Comparison of ENCODE assay signal across 7 mouse cellular contexts in genomic region chr3:143100810-143101645, GRCm38 (mm10).
A peak's percentile ranks its signal among the peaks of the same experiment; 100 is the strongest.
DNase-seq lines count a peak whose midpoint lies in the region; ATAC-seq and TF ChIP-seq lines count a peak whose summit lies in the region.

No protein-coding gene starts in this region.

- DNase-seq in lung, embryonic 14.5 days, result peak; percentile 61
- no peak for DNase-seq in lung, adult 18-20 months
- peak; percentile 45 for DNase-seq in embryo, embryonic 9.5 days (ENCODE audit: extremely low spot score)
- DNase-seq in heart, postnatal 10 days, result peak; percentile 13 to 14
- DNase-seq in neural tube, embryonic 11.5 days (ENCODE audit: low spot score), result peak; percentile 76
- no peak for DNase-seq in ovary, postnatal 14 days (ENCODE audit: low spot score)

- no peak overlapping the region for H3K27ac ChIP-seq in lung, embryonic 14.5 days (ENCODE audit: low read depth)
- H3K27ac ChIP-seq in limb, embryonic 13.5 days, result no peak overlapping the region
- no peak overlapping the region for H3K27ac ChIP-seq in neural tube, embryonic 11.5 days (ENCODE audit: low read depth, low read length)

- peak overlapping the region; percentile 58 for H3K9ac ChIP-seq in lung, embryonic 14.5 days
- peak overlapping the region; percentile 62 for H3K9ac ChIP-seq in limb, embryonic 13.5 days
- peak overlapping the region; percentile 67 for H3K9ac ChIP-seq in neural tube, embryonic 11.5 days (ENCODE audit: low read length)

- no peak for TF ChIP-seq CTCF in lung, embryonic 14.5 days (IDR thresholded peaks at IDR 0.05; ENCODE audit: low read depth)

- H3K4me2 ChIP-seq in lung, embryonic 14.5 days, result peak overlapping the region; percentile 82
- peak overlapping the region; percentile 80 for H3K4me2 ChIP-seq in limb, embryonic 13.5 days (replicated peaks)
- peak overlapping the region; percentile 52 for H3K4me2 ChIP-seq in neural tube, embryonic 11.5 days (ENCODE audit: low read depth)

- peak; percentile 44; the same call in 1 of the 2 replicates for ATAC-seq in lung, embryonic 14.5 days (ENCODE audit: insufficient read depth)
- no peak for ATAC-seq in limb, embryonic 13.5 days (ENCODE audit: low FRiP score, low read depth)
- ATAC-seq in neural tube, embryonic 11.5 days (ENCODE audit: insufficient read depth, low FRiP score, low TSS enrichment), result peak; percentile 84

- no peaks in the 10 kb centered on the region for H3K4me1 ChIP-seq in lung, embryonic 14.5 days (ENCODE audit: insufficient read depth)
- peaks cover 37% of the 10 kb centered on the region for H3K4me1 ChIP-seq in limb, embryonic 13.5 days
- H3K4me1 ChIP-seq in neural tube, embryonic 11.5 days (ENCODE audit: control insufficient read depth, insufficient read depth, low read length), result no peaks in the 10 kb centered on the region; the same call in 1 of the 2 replicates

- 2% methylated on average over 58 of the region's 59 CpGs for WGBS in lung, embryonic 14.5 days
- 3% methylated on average over 46 of the region's 59 CpGs for WGBS in limb, embryonic 13.5 days
- WGBS in neural tube, embryonic 11.5 days, result 3% methylated on average over 58 of the region's 59 CpGs

- peak overlapping the region; percentile 45 for H3K4me3 ChIP-seq in lung, embryonic 14.5 days (ENCODE audit: low read depth, low read length)
- peak overlapping the region; percentile 49 for H3K4me3 ChIP-seq in limb, embryonic 13.5 days
- peak overlapping the region; percentile 44 for H3K4me3 ChIP-seq in neural tube, embryonic 11.5 days (ENCODE audit: low read depth, low read length)

- H3K9me3 ChIP-seq in lung, embryonic 14.5 days (ENCODE audit: low read depth, low read length), result no peaks in the 10 kb centered on the region
- H3K9me3 ChIP-seq in limb, embryonic 13.5 days, result no peaks in the 10 kb centered on the region
- H3K9me3 ChIP-seq in neural tube, embryonic 11.5 days (ENCODE audit: control insufficient read depth, low read length), result no peaks in the 10 kb centered on the region

- intact Hi-C loops in heart, postnatal 10 days (cut with DNase I), result no loop called here

- H3K36me3 ChIP-seq in lung, embryonic 14.5 days (ENCODE audit: insufficient read depth), result no peaks in the 10 kb centered on the region
- H3K36me3 ChIP-seq in limb, embryonic 13.5 days, result no peaks in the 10 kb centered on the region
- no peaks in the 10 kb centered on the region for H3K36me3 ChIP-seq in neural tube, embryonic 11.5 days (ENCODE audit: control insufficient read depth, insufficient read depth, low read length)

- peaks cover 4% of the 10 kb centered on the region for H3K27me3 ChIP-seq in lung, embryonic 14.5 days (ENCODE audit: insufficient read depth, low read length)
- peaks cover 31% of the 10 kb centered on the region for H3K27me3 ChIP-seq in limb, embryonic 13.5 days
- H3K27me3 ChIP-seq in neural tube, embryonic 11.5 days (ENCODE audit: control insufficient read depth, insufficient read depth, low read length), result no peaks in the 10 kb centered on the region

Comparison
In these comparisons a context has a peak if more than half of its experiments do, and no peak if none do; other contexts are left out.
1. DNase-seq: peak in lung, embryonic 14.5 days (single experiment), embryo, embryonic 9.5 days (single experiment), heart, postnatal 10 days (2 of 2) and neural tube, embryonic 11.5 days (single experiment); none in lung, adult 18-20 months (0 of 2) and ovary, postnatal 14 days (single experiment).
2. Peak in every context shown above with its lines, with median percentiles within 50 percentile points of each other: H3K4me2 ChIP-seq, H3K4me3 ChIP-seq and H3K9ac ChIP-seq.